Mouse (Mus musculus): ENCODE measurements at regions not wholly inside any gene's neighbourhood (a gene's known extent, or its start where the extent isn't known, plus 50 kb on each side); places are given as distances from the start of the nearest gene placed in this dataset.

DNA sequence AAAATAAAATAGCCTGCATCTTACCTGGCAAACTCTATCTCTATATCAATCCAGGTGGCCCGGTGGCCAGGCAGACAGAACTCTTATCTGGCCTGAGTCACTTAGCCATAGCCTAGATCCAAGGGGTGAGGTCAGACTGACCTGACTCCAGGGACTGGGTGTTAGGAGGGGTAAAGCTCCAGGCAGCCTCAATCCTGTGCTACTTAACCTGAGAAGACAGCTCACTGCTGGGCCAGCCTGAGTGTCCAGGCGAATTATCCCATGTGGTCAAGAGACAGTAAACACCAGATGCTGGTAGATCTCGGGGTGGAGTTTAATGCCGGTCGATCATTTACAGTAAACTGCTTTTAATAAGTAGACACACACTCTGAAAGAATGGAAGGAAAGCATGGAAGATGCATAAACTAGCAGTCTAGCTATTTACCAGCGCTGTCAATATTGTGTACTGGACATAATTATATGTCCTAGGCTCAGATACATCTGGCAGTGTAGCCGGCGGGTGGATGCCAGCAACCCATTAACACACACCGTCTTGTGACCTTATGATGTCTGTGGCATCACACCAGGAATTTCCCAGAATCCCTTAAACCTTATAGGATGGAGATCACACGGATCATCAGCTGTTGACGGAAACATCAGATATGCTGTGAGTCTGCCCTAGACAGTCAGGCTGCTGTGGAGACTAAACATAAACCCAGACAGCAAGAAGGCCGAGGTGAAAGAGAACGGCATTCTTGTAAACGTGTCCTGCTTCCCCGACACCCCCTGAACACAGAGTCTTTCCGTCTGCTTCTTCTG, 153.9 kb upstream of the Ubl3 start:
- 97% methylated on average over 16 of the region's 16 CpGs for WGBS
- Histone ChIP-seq H3K4me3 (ENCODE audit: control insufficient read depth, insufficient read depth, low read length) (no peak overlapping the region), H3K27ac (ENCODE audit: control insufficient read depth, insufficient read depth, low read length) (no peak overlapping the region), H3K4me1 (replicated peaks; ENCODE audit: control insufficient read depth, insufficient read depth, low read length) (peaks cover 19% of the 10 kb centered on the region), H3K36me3 (ENCODE audit: control insufficient read depth, insufficient read depth, low read length) (no peaks in the 10 kb centered on the region), H3K27me3 (ENCODE audit: control insufficient read depth, insufficient read depth, low read length) (no peaks in the 10 kb centered on the region)
- TF ChIP-seq CTCF (IDR thresholded peaks at IDR 0.05; ENCODE audit: borderline replicate concordance, control insufficient read depth, extremely low read depth, insufficient read depth, low read length, poor library complexity) (no peak), POLR2A (IDR thresholded peaks at IDR 0.05; ENCODE audit: control insufficient read depth, extremely low read depth, insufficient read depth, low read length, poor library complexity) (no peak)
- no peak for DNase-seq

DNA sequence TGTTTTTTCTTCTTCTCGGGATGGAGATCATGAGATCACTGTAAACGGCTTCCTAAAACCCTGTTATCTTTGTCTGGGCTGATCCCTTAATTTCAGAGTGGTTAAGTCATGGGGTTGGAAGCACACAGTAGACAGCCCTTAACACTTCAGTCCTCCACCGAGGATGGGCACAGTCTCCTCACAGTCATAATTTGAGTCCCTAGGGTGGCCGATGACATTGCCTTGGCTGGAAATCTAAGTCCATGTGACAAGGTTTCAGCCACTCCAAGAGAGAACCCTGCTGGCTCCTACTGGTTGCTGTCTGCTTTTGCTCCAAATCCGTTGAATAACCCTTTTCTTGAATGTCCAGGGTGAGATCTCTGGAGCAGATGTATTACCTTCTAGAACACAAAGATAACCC, 152.2 kb upstream of the Ubl3 start:
- H3K4me1 ChIP-seq (replicated peaks; ENCODE audit: control insufficient read depth, insufficient read depth, low read length), result peaks cover 16% of the 10 kb centered on the region
- H3K36me3 ChIP-seq (ENCODE audit: control insufficient read depth, insufficient read depth, low read length), result no peaks in the 10 kb centered on the region
- H3K27me3 ChIP-seq (ENCODE audit: control insufficient read depth, insufficient read depth, low read length), result no peaks in the 10 kb centered on the region
- H3K27ac ChIP-seq (ENCODE audit: control insufficient read depth, insufficient read depth, low read length), result no peak overlapping the region
- no peak overlapping the region for H3K4me3 ChIP-seq (ENCODE audit: control insufficient read depth, insufficient read depth, low read length)
- no peak for DNase-seq
- TF ChIP-seq POLR2A (IDR thresholded peaks at IDR 0.05; ENCODE audit: control insufficient read depth, extremely low read depth, insufficient read depth, low read length, poor library complexity) (no peak), CTCF (IDR thresholded peaks at IDR 0.05; ENCODE audit: borderline replicate concordance, control insufficient read depth, extremely low read depth, insufficient read depth, low read length, poor library complexity) (no peak)
- 87% methylated on average over 5 of the region's 5 CpGs for WGBS

DNA sequence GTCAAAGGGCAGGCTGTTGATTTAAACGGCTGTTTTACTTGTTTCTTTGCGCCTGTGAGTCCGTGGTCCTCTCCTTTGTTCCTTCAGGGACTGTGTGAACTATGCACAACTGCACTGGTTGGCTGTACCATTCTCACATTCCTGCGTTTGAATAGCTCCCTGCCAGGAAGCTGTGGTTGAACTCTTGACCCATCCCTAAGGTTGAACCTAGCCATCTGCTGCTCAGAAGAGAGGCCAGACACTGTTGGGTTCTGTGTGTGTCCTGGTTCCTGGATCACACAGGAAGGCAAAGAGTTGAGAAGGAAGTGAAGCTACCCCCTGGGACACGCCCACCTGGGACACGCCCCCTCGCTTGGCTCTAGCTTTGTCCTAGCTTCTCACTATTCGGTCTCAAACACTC, 149.3 kb upstream of the Ubl3 start:
- TF ChIP-seq POLR2A (IDR thresholded peaks at IDR 0.05; ENCODE audit: control insufficient read depth, extremely low read depth, insufficient read depth, low read length, poor library complexity) (no peak), CTCF (IDR thresholded peaks at IDR 0.05; ENCODE audit: borderline replicate concordance, control insufficient read depth, extremely low read depth, insufficient read depth, low read length, poor library complexity) (no peak)
- no peaks in the 10 kb centered on the region for H3K27me3 ChIP-seq (ENCODE audit: control insufficient read depth, insufficient read depth, low read length)
- H3K4me1 ChIP-seq (replicated peaks; ENCODE audit: control insufficient read depth, insufficient read depth, low read length), result no peaks in the 10 kb centered on the region
- H3K36me3 ChIP-seq (ENCODE audit: control insufficient read depth, insufficient read depth, low read length), result no peaks in the 10 kb centered on the region
- no peak for DNase-seq
- WGBS, result 78% methylated on average over 8 of the region's 8 CpGs
- no peak overlapping the region for H3K4me3 ChIP-seq (ENCODE audit: control insufficient read depth, insufficient read depth, low read length)
- H3K27ac ChIP-seq (ENCODE audit: control insufficient read depth, insufficient read depth, low read length), result no peak overlapping the region

DNA sequence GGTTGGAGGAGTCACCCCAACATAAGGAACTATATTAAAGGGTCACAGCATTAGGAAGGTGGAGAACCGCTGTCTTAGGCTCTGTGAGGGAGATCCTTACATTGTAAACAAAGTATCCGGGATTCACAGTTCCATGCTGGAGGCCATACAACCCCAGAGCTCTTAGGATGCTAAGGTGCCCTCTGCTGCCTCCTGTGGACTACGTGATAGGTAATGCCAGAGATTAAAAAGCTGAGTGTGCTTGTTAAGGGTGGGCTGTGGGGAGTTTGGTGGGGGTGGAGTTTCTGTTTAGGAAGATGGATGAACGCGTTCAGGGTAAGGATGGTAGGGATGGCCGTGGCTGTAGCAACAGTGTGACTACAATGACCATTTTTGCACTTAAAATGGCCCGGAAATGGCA, 148.4 kb upstream of the Ubl3 start:
- H3K4me3 ChIP-seq (ENCODE audit: control insufficient read depth, insufficient read depth, low read length), result no peak overlapping the region
- TF ChIP-seq POLR2A (IDR thresholded peaks at IDR 0.05; ENCODE audit: control insufficient read depth, extremely low read depth, insufficient read depth, low read length, poor library complexity) (no peak), CTCF (IDR thresholded peaks at IDR 0.05; ENCODE audit: borderline replicate concordance, control insufficient read depth, extremely low read depth, insufficient read depth, low read length, poor library complexity) (no peak)
- no peaks in the 10 kb centered on the region for H3K36me3 ChIP-seq (ENCODE audit: control insufficient read depth, insufficient read depth, low read length)
- WGBS, result 96% methylated on average over 7 of the region's 7 CpGs
- no peaks in the 10 kb centered on the region for H3K27me3 ChIP-seq (ENCODE audit: control insufficient read depth, insufficient read depth, low read length)
- no peak for DNase-seq
- no peaks in the 10 kb centered on the region for H3K4me1 ChIP-seq (replicated peaks; ENCODE audit: control insufficient read depth, insufficient read depth, low read length)
- no peak overlapping the region for H3K27ac ChIP-seq (ENCODE audit: control insufficient read depth, insufficient read depth, low read length)

DNA sequence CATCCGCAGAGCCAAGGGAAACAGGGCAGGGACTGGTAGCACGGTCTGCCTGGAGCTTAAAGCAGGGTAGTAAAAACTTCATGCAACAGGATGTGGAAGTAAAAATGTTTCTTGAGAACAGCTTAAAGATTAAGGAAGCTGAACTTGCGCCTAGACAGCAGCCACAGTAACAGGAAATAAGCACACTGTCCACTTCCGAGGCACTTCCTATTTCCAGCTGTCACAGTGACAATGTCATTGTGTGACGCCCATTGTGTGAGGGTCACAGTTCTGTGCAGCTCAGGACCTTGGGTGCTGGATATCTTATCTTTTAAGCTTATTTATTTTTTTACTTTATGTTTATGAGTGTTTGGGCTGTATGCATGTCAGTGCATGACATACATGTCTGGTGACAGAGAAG, 147.7 kb upstream of the Ubl3 start:
- 64% methylated on average over 5 of the region's 5 CpGs for WGBS
- no peak for TF ChIP-seq POLR2A (IDR thresholded peaks at IDR 0.05; ENCODE audit: control insufficient read depth, extremely low read depth, insufficient read depth, low read length, poor library complexity)
- DNase-seq, result no peak
- Histone ChIP-seq H3K36me3 (ENCODE audit: control insufficient read depth, insufficient read depth, low read length) (no peaks in the 10 kb centered on the region), H3K27me3 (ENCODE audit: control insufficient read depth, insufficient read depth, low read length) (no peaks in the 10 kb centered on the region), H3K4me3 (ENCODE audit: control insufficient read depth, insufficient read depth, low read length) (no peak overlapping the region), H3K4me1 (replicated peaks; ENCODE audit: control insufficient read depth, insufficient read depth, low read length) (no peaks in the 10 kb centered on the region), H3K27ac (ENCODE audit: control insufficient read depth, insufficient read depth, low read length) (no peak overlapping the region)

DNA sequence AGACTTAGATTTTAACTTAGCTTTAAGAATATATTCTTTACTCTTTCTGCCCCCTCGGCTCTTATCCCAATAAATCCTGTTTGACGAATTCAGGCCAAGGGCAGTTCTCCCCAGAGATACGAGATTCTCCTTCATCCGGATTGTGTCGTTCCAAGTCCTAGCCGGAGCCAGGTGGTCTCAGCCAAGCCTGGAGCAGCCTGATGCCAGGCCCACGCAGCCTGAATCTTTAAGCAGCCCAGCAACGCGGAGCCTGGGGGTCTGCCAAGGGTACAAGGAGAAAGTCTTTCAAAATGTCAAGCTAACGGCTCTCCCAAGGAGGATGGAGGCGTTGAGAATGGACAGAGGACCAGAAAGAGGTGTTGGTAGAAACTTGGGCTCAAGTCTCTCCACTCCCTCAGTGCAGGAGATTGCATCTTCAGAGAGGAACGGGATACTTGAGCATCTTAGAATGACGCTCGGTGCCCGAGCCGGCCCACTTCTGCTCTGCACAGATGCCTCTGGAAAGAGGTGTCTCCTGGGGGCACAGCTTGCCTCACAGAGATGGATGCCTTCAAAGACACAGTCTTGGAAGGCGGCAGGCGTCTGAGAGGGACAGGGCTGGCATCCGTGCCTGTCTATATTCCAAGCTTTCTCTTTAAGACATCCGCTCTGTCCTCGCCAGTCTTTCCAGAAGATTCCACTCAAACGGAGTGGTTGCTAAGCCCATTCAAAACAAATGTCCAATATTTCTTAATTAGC, 145.2 kb upstream of the Ubl3 start:
- DNase-seq, result no peak
- TF ChIP-seq POLR2A (IDR thresholded peaks at IDR 0.05; ENCODE audit: control insufficient read depth, extremely low read depth, insufficient read depth, low read length, poor library complexity) (no peak), CTCF (IDR thresholded peaks at IDR 0.05; ENCODE audit: borderline replicate concordance, control insufficient read depth, extremely low read depth, insufficient read depth, low read length, poor library complexity) (no peak)
- H3K4me1 ChIP-seq (replicated peaks; ENCODE audit: control insufficient read depth, insufficient read depth, low read length), result no peaks in the 10 kb centered on the region
- no peak overlapping the region for H3K4me3 ChIP-seq (ENCODE audit: control insufficient read depth, insufficient read depth, low read length)
- H3K27ac ChIP-seq (ENCODE audit: control insufficient read depth, insufficient read depth, low read length), result no peak overlapping the region
- WGBS, result 97% methylated on average over 22 of the region's 22 CpGs
- no peaks in the 10 kb centered on the region for H3K27me3 ChIP-seq (ENCODE audit: control insufficient read depth, insufficient read depth, low read length)
- H3K36me3 ChIP-seq (ENCODE audit: control insufficient read depth, insufficient read depth, low read length), result no peaks in the 10 kb centered on the region

Measured in thymus, adult 2 months (tissue).